Mouse (Mus musculus) intestine, embryonic 15.5 days (tissue): Measurements from ENCODE around the gene Spdef. TPM values are rescaled to one million over a fixed set of nuclear protein-coding genes. Genes with fewer than 3 reads are reported as not detected.

ENCODE experiments used
- ATAC-seq: fragments of 200-750 bp; cut with Nextera tagmentation; 2 replicates; pipeline ENCODE4 v1.8.0; 2017; ENCODE audit warnings: moderate TSS enrichment, moderate library complexity
- H3K27ac ChIP-seq: fragments of 300-500 bp; sonication (generic); 2 replicates; pipeline ENCODE4 v1.5.1; 2015; ENCODE audit warnings: mild to moderate bottlenecking, inconsistent platforms
- H3K27me3 ChIP-seq: fragments of 300-500 bp; sonication (generic); replicated peaks from 2 replicates; pipeline ENCODE4 v1.6.1; 2015; ENCODE audit warnings: inconsistent platforms
- H3K36me3 ChIP-seq: fragments of 300-500 bp; sonication (generic); 2 replicates; pipeline ENCODE4 v1.6.1; 2015; ENCODE audit warnings: inconsistent platforms
- H3K4me1 ChIP-seq: fragments of 300-500 bp; sonication (generic); replicated peaks from 2 replicates; pipeline ENCODE4 v1.6.1; 2015; ENCODE audit warnings: inconsistent platforms
- H3K4me2 ChIP-seq: fragments of 300-500 bp; sonication (generic); replicated peaks from 2 replicates; pipeline ENCODE4 v1.6.1; 2015; ENCODE audit warnings: mild to moderate bottlenecking, inconsistent platforms
- H3K4me3 ChIP-seq: fragments of 300-500 bp; sonication (generic); replicated peaks from 2 replicates; pipeline ENCODE4 v1.5.1; 2015; ENCODE audit warnings: inconsistent platforms
- H3K9ac ChIP-seq: fragments of 300-500 bp; sonication (generic); 2 replicates; pipeline ENCODE4 v1.6.1; 2015; ENCODE audit warnings: inconsistent platforms
- H3K9me3 ChIP-seq: fragments of 300-500 bp; sonication (generic); 2 replicates; pipeline ENCODE4 v1.6.1; 2016; ENCODE audit warnings: inconsistent platforms
- WGBS: fragments of 180-500 bp; shearing (Covaris S2); methylation state at CpG from one replicate; pipeline ENCODE4 v1.1.7; 2015; 5-methylcytosine and 5-hydroxymethylcytosine counted together
- polyA plus RNA-seq: library from polyadenylated mRNA; unstranded; fragments of >200 nt; fragmentation: Nextera tagmentation; extraction: Ambion mirVana; gene quantifications from 2 replicates; pipeline ENCODE4 v1.2.1, GENCODE M21; 2015

Gene Spdef
- polyA plus RNA-seq, 1 experiment from 2014 or later, result 14.1 TPM

DNA sequence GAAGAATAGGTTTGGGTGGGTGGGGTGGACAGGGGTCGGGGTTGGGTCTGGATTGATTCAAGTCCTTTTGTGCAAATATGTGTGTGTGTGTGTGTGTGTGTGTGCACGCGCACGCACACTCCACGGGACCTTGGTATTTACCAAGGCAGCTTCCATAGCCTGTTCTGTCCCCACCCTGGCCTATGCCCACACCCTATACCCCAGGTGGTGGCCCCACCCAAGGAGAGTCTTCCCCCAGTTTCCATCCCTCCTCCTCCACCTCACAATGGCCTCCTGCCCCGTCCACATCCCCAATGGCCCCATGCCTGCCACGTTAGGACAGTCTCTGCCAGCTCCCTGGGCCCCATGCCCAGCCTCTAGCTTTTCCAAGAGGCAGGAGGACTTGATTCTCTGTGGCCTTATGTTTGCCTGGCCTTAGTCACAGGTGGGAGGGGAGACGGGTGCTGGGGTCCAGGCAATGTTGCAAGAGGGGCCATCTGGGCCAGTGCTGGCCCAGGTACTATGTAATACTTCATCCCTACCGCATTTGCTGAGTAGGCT, 7.6 kb downstream of the Spdef start:
- Histone ChIP-seq H3K9me3 (no peaks in the 10 kb centered on the region), H3K4me2 (no peak overlapping the region), H3K36me3 (no peaks in the 10 kb centered on the region), H3K9ac (no peak overlapping the region), H3K4me3 (no peak overlapping the region), H3K27ac (no peak overlapping the region), H3K27me3 (no peaks in the 10 kb centered on the region), H3K4me1 (peaks cover 30% of the 10 kb centered on the region)
- no peak for ATAC-seq
- 72% methylated on average over 9 of the region's 9 CpGs for WGBS

DNA sequence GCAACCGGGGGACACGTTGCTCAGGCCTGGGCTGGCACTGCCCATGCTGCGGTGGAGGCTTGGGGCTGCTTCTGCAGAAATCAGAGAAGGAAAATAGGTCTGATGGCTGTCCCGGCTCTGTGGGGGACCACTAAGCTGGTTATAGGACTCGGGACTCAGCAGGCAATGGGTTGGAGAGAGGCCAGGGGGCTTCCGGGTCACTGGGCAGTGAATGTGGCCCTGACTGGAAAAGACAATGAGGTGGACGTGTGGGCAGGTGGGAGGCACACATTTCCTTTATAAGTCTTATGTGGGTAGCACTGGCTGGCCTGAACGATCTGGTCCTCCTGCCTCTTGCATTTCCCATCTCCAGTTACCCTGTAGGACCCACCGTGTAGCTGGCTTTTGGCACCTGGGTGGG, 8.4 kb downstream of the Spdef start:
- Histone ChIP-seq H3K27ac (no peak overlapping the region), H3K4me2 (no peak overlapping the region), H3K4me1 (peaks cover 25% of the 10 kb centered on the region), H3K9me3 (no peaks in the 10 kb centered on the region), H3K27me3 (no peaks in the 10 kb centered on the region), H3K36me3 (no peaks in the 10 kb centered on the region), H3K9ac (no peak overlapping the region), H3K4me3 (no peak overlapping the region)
- WGBS, result 72% methylated on average over 9 of the region's 9 CpGs
- ATAC-seq, result no peak

DNA sequence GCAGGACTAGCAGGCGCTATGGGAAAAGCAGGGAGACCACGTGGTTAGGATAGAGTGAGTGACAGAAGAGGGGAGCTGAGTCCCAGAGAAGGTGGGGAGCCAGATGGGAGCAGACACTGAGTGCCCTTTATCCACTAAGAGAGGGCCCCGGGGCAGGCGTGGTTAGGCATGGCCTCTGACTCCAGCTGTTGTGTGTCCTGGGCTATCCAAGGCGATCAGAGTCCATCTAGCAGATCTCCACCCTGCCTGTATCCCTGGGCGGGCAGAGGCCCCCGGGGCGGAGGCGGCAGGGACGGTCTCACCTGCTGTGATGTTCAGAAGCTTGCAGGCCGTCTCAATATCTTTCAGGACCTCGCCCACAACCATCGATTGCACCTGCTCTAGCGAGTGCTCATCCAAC, 9.1 kb downstream of the Spdef start:
- Histone ChIP-seq H3K27me3 (no peaks in the 10 kb centered on the region), H3K4me1 (peaks cover 21% of the 10 kb centered on the region), H3K36me3 (no peaks in the 10 kb centered on the region), H3K4me3 (no peak overlapping the region), H3K4me2 (0 out of 2 replicates have a peak overlapping the region, but pooled peaks have one; percentile 6), H3K27ac (no peak overlapping the region), H3K9me3 (no peaks in the 10 kb centered on the region), H3K9ac (no peak overlapping the region)
- 46% methylated on average over 14 of the region's 14 CpGs for WGBS
- peak; percentile 69 for ATAC-seq

GRCm38 (mm10) chr17:27718250-27718649, 10.5 kb downstream of the Spdef start:
- H3K4me1 ChIP-seq, result peaks cover 21% of the 10 kb centered on the region
- H3K4me3 ChIP-seq, result no peak overlapping the region
- no peaks in the 10 kb centered on the region for H3K27me3 ChIP-seq
- no peak overlapping the region for H3K4me2 ChIP-seq
- no peaks in the 10 kb centered on the region for H3K9me3 ChIP-seq
- no peak overlapping the region for H3K9ac ChIP-seq
- WGBS, result 69% methylated on average over 5 of the region's 5 CpGs
- H3K36me3 ChIP-seq, result no peaks in the 10 kb centered on the region
- no peak for ATAC-seq
- no peak overlapping the region for H3K27ac ChIP-seq

GRCm38 (mm10) chr17:27716804-27717203, 12.0 kb downstream of the Spdef start:
- no peak overlapping the region for H3K9ac ChIP-seq
- H3K4me1 ChIP-seq, result peaks cover 25% of the 10 kb centered on the region
- peak overlapping the region; percentile 17 for H3K4me3 ChIP-seq
- WGBS, result 4% methylated on average over 16 of the region's 16 CpGs
- H3K27me3 ChIP-seq, result no peaks in the 10 kb centered on the region
- no peaks in the 10 kb centered on the region for H3K36me3 ChIP-seq
- no peak overlapping the region for H3K27ac ChIP-seq
- peak overlapping the region; percentile 62 for H3K4me2 ChIP-seq
- no peaks in the 10 kb centered on the region for H3K9me3 ChIP-seq
- peak; percentile 86 for ATAC-seq

DNA sequence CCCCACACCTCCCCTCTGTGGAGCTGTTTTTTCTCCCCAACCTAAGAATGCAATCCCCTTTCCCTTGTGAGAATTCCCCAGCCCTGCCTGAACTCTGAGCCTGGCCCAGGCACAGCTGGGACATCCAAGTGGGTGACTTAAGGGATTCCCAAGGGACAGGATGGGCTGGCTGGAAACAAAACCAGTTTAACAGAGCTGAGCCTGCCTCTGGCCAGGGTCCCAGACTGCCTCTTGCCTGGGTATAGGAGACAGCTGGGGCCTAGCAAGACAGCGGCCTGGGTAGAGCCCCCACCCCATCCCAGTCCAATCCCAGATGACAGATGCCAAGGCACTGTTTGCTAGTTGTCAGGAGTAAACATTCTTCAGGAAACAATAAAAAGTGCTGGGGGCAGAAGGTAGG, 15.9 kb downstream of the Spdef start:
- Histone ChIP-seq H3K4me2 (no peak overlapping the region), H3K36me3 (no peaks in the 10 kb centered on the region), H3K27me3 (no peaks in the 10 kb centered on the region), H3K9ac (no peak overlapping the region), H3K4me1 (peaks cover 14% of the 10 kb centered on the region), H3K9me3 (no peaks in the 10 kb centered on the region), H3K27ac (no peak overlapping the region), H3K4me3 (no peak overlapping the region)
- WGBS, result 68% methylated on average over 1 of the region's 1 CpGs
- ATAC-seq, result no peak

- H3K27me3 ChIP-seq, result 0 out of 2 replicates have a peak, but pooled peaks cover 3% of the 10 kb centered on the region
- no peaks in the 10 kb centered on the region for H3K36me3 ChIP-seq
- no peak overlapping the region for H3K27ac ChIP-seq
- no peak for ATAC-seq
- no peak overlapping the region for H3K9ac ChIP-seq
- H3K9me3 ChIP-seq, result no peaks in the 10 kb centered on the region
- no peak overlapping the region for H3K4me3 ChIP-seq
- 0 out of 2 replicates have a peak, but pooled peaks cover 7% of the 10 kb centered on the region for H3K4me1 ChIP-seq
- H3K4me2 ChIP-seq, result no peak overlapping the region
- WGBS, result 78% methylated on average over 5 of the region's 5 CpGs
Measured at GRCm38 (mm10) chr17:27709650-27710049, 19.1 kb downstream of the Spdef start.

DNA sequence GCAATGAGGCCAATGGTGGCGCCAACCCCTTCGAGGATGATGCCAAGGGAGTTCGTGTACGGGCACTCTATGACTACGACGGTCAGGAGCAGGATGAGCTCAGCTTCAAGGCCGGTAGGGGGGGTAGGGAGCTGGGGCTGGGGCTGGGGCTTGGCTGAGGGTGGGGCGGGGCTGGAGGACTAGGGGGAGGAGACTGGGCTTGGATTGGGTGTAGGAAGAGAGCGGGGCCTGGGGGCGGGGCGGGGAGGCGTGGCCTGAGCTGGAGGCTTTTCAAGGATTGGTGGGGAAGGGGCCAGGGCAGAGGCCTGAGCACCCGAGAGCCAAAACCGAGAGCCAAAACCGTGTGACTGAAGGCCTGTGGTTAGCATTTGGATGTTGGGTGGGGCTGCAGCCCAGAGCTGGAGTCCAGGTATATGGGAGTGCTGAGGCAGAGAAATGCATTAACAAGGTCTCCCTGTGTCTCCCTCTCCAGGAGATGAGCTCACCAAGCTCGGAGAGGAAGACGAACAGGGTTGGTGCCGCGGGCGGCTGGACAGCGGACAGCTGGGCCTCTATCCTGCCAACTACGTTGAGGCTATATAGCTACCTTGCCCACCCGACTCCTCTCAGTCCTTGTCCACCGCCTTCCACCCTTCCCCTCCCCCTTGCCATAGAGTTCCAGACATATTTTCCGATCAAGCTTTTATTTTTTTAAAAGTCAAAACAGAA, 20.6 kb downstream of the Spdef start:
- Histone ChIP-seq H3K27ac (no peak overlapping the region), H3K9ac (no peak overlapping the region), H3K9me3 (no peaks in the 10 kb centered on the region), H3K4me1 (0 out of 2 replicates have a peak, but pooled peaks cover 7% of the 10 kb centered on the region), H3K27me3 (0 out of 2 replicates have a peak, but pooled peaks cover 3% of the 10 kb centered on the region), H3K4me2 (peak overlapping the region; percentile 74), H3K4me3 (peak overlapping the region; percentile 31), H3K36me3 (no peaks in the 10 kb centered on the region)
- 3% methylated on average over 24 of the region's 25 CpGs for WGBS
- peak; percentile 93 for ATAC-seq

DNA sequence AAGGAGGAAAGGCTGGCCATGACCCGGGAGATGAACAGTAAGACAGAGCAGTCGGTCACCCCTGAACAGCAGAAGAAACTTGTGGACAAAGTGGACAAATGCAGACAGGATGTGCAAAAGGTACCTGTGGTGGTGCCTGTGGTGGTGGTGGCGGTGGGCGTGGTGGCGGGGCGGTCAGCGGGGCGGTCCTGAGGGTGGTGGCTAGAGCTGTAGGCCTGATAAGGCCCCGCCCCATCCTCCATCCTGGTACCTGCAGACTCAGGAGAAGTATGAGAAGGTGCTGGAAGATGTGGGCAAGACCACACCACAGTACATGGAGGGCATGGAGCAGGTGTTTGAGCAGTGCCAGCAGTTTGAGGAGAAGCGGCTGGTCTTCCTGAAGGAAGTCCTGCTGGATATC, 23.1 kb downstream of the Spdef start:
- Histone ChIP-seq H3K9ac (no peak overlapping the region), H3K27me3 (0 out of 2 replicates have a peak, but pooled peaks cover 3% of the 10 kb centered on the region), H3K4me2 (no peak overlapping the region), H3K4me3 (no peak overlapping the region), H3K9me3 (no peaks in the 10 kb centered on the region), H3K27ac (no peak overlapping the region), H3K4me1 (peaks cover 8% of the 10 kb centered on the region; the same call in 1 of the 2 replicates), H3K36me3 (no peaks in the 10 kb centered on the region)
- 27% methylated on average over 10 of the region's 10 CpGs for WGBS
- ATAC-seq, result no peak

GRCm38 (mm10) chr17:27703961-27704621, 24.7 kb downstream of the Spdef start:
- 0 out of 2 replicates have a peak, but pooled peaks cover 3% of the 10 kb centered on the region for H3K27me3 ChIP-seq
- H3K4me3 ChIP-seq, result no peak overlapping the region
- no peaks in the 10 kb centered on the region for H3K9me3 ChIP-seq
- H3K4me1 ChIP-seq, result peaks cover 8% of the 10 kb centered on the region; the same call in 1 of the 2 replicates
- no peak overlapping the region for H3K9ac ChIP-seq
- H3K27ac ChIP-seq, result no peak overlapping the region
- H3K36me3 ChIP-seq, result no peaks in the 10 kb centered on the region
- WGBS, result 66% methylated on average over 5 of the region's 5 CpGs
- ATAC-seq, result no peak
- no peak overlapping the region for H3K4me2 ChIP-seq

DNA sequence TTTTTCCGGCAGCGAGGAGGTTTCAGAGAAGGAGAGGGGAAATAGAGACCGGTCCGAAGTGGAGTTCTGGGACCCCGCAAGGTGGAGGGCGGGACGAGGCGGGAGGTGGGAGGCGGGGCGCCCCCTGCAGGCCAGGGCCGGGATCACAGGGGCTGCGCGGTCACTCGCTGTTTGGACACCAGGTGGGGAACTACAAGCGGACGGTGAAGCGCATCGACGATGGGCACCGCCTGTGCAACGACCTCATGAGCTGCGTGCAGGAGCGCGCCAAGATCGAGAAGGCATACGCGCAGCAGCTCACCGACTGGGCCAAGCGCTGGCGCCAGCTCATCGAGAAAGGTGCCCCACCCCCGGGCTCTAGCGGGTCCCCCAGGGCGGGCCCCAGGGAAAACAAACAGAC, 26.2 kb downstream of the Spdef start:
- H3K27me3 ChIP-seq, result 0 out of 2 replicates have a peak, but pooled peaks cover 3% of the 10 kb centered on the region
- H3K4me3 ChIP-seq, result peak overlapping the region; percentile 30
- no peaks in the 10 kb centered on the region for H3K36me3 ChIP-seq
- H3K27ac ChIP-seq, result no peak overlapping the region
- 1% methylated on average over 34 of the region's 34 CpGs for WGBS
- peak; percentile 69 for ATAC-seq
- peak overlapping the region; percentile 83 for H3K4me2 ChIP-seq
- H3K4me1 ChIP-seq, result peaks cover 5% of the 10 kb centered on the region; the same call in 1 of the 2 replicates
- no peaks in the 10 kb centered on the region for H3K9me3 ChIP-seq
- peak overlapping the region; percentile 42 for H3K9ac ChIP-seq

GRCm38 (mm10) chr17:27701856-27702255, 26.9 kb downstream of the Spdef start:
- WGBS, result 79% methylated on average over 6 of the region's 6 CpGs
- no peaks in the 10 kb centered on the region for H3K36me3 ChIP-seq
- H3K9me3 ChIP-seq, result no peaks in the 10 kb centered on the region
- no peak overlapping the region for H3K4me3 ChIP-seq
- H3K4me1 ChIP-seq, result peaks cover 4% of the 10 kb centered on the region; the same call in 1 of the 2 replicates
- no peak overlapping the region for H3K4me2 ChIP-seq
- H3K27me3 ChIP-seq, result 0 out of 2 replicates have a peak, but pooled peaks cover 3% of the 10 kb centered on the region
- no peak overlapping the region for H3K9ac ChIP-seq
- no peak overlapping the region for H3K27ac ChIP-seq
- ATAC-seq, result no peak
